Mouse (Mus musculus) erythroblast, embryonic 14.5 days (primary cell): ENCODE results near the gene Ankrd53.

Experiments used
- GATA1 ChIP-seq: IDR thresholded peaks from 2 replicates; pipeline ENCODE4 v1.6.1; 2012; ENCODE audit warnings: low read length, inconsistent platforms, mixed read lengths
- TAL1 ChIP-seq: IDR thresholded peaks from 3 replicates; pipeline ENCODE4 v1.6.1; 2012; ENCODE audit warnings: low read length, inconsistent platforms, mixed read lengths

GRCm38 (mm10) chr6:83722526-83722925 is 39.9 kb upstream of the Ankrd53 start:
- no peak for TF ChIP-seq TAL1
- TF ChIP-seq GATA1: no peak
